Mouse (Mus musculus) layer of hippocampus, postnatal 10 days (tissue): ENCODE data around the gene Extl1. TPM values are rescaled to one million over a fixed set of nuclear protein-coding genes. Genes with fewer than 3 reads are reported as not detected.
"Not testable (repeated sequence)": the region's sequence is repeated elsewhere in the genome, so short reads cannot be mapped to it uniquely, and the experiment has no call there.

Source experiments
- DNase-seq, 2 experiments: peaks; one replicate each; pipeline ENCODE4 v3.0.0; 2021; ENCODE audit warnings: low spot score in 2 of 2
- total RNA-seq, 2 experiments: library from RNA; stranded (reverse); gene quantifications; 2 replicates each; pipeline ENCODE4 v1.2.3; 2021

Gene Extl1
- total RNA-seq, 2 experiments from 2014 or later = 26.2 to 27.5 TPM

- no peak for DNase-seq
Measured at GRCm38 (mm10) chr4:134352261-134352707, 31.4 kb downstream of the Extl1 start.

GRCm38 (mm10) chr4:134351329-134352260 is 32.1 kb downstream of the Extl1 start:
- DNase-seq = no peak

- DNase-seq = no peak
Measured at GRCm38 (mm10) chr4:134350641-134351040, 33.0 kb downstream of the Extl1 start.

- no peak for DNase-seq
Measured at GRCm38 (mm10) chr4:134349829-134350228, 33.8 kb downstream of the Extl1 start.

GRCm38 (mm10) chr4:134348545-134348944 is 35.1 kb downstream of the Extl1 start:
- no peak for DNase-seq

GRCm38 (mm10) chr4:134348078-134348477 is 35.6 kb downstream of the Extl1 start:
- no peak for DNase-seq

GRCm38 (mm10) chr4:134345802-134346201 is 37.8 kb downstream of the Extl1 start:
- no peak for DNase-seq

- DNase-seq = no peak
Measured at GRCm38 (mm10) chr4:134344620-134345019, 39.0 kb downstream of the Extl1 start.

- no peak for DNase-seq
Measured at GRCm38 (mm10) chr4:134343071-134344031, 40.3 kb downstream of the Extl1 start, which contains the start of gene Slc30a2. TSS of gene Slc30a2 (plus strand) at chr4:134343181.

GRCm38 (mm10) chr4:134342213-134342779 is 41.4 kb downstream of the Extl1 start:
- DNase-seq = no peak

GRCm38 (mm10) chr4:134341231-134341630 is 42.4 kb downstream of the Extl1 start:
- DNase-seq = not testable (repeated sequence)

GRCm38 (mm10) chr4:134330281-134330680 is 53.4 kb downstream of the Extl1 start:
- DNase-seq = no peak

- DNase-seq = no peak
Measured at GRCm38 (mm10) chr4:134328832-134329231, 54.8 kb downstream of the Extl1 start.

- no peak for DNase-seq
Measured at GRCm38 (mm10) chr4:134328151-134328550, 55.5 kb downstream of the Extl1 start.

GRCm38 (mm10) chr4:134326859-134327530 is 56.7 kb downstream of the Extl1 start:
- no peak for DNase-seq

- DNase-seq = no peak
Measured at GRCm38 (mm10) chr4:134324655-134325054, 59.0 kb downstream of the Extl1 start.

- DNase-seq = no peak
Measured at GRCm38 (mm10) chr4:134321524-134321923, 62.1 kb downstream of the Extl1 start.

GRCm38 (mm10) chr4:134319674-134320073 is 64.0 kb downstream of the Extl1 start:
- DNase-seq = no peak

- DNase-seq = no peak
Measured at GRCm38 (mm10) chr4:134319074-134319473, 64.6 kb downstream of the Extl1 start.

GRCm38 (mm10) chr4:134316390-134316789 is 67.3 kb downstream of the Extl1 start:
- no peak for DNase-seq

GRCm38 (mm10) chr4:134315470-134315869 is 68.2 kb downstream of the Extl1 start:
- no peak for DNase-seq
